Mouse (Mus musculus) left cerebral cortex, postnatal 4 days (tissue): ENCODE data around the gene Angel1. TPM values are rescaled to one million over a fixed set of nuclear protein-coding genes. Genes with fewer than 3 reads are reported as not detected.

Source experiments
- DNase-seq: peaks from one replicate; pipeline ENCODE4 v3.0.0-alpha.2; 2022
- intact Hi-C: fragments of 180-260 bp; cut with DNase I; formaldehyde crosslinking; loops from one replicate; pipeline ENCODE4 v1.15.1; 2025
- total RNA-seq, 2 experiments: library from RNA; stranded (reverse); gene quantifications; 2 replicates each; pipeline ENCODE4 v1.2.3; 2021

Gene Angel1
- total RNA-seq, 2 experiments from 2014 or later, result 7.9 to 9.8 TPM

DNA sequence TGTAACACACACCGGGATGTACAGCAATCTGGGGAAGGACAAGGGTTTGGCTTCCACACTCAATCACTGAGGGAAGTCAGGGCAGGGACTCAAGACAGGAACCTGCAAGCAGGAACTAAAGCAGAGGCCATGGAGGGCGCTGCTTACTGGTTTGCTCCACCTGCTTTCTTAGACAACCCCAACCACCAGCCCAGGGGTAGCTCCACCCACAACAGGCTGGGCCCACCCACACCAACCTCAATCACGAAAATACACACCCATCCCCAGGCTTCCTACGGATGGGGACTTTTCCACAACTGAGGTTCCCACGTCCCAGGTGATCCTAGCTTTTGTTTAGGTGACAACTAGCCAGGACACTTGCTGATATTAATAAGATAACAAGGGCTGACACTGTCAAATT lies 20.4 kb downstream of the Angel1 start:
- intact Hi-C loops, result no loop called here
- no peak for DNase-seq

DNA sequence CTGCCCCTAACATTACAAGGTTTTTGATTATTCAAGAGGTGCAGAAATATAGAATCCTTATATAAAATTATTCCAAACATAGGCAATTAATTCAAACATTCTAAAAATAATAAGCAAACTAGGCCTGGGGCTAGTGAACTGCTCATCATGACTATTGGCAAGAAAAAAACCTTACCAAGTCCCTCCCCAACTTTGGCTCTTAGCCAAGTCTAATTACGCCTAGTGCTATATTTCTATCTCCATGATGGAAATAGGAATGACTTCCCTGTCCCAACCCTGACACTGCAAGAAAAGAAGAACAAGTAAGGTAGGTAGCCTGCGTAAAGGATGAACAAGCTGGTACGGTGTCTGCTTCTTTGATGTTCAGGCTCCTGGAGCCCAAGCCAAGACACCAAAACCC lies 23.6 kb downstream of the Angel1 start:
- no peak for DNase-seq
- intact Hi-C loops, result no loop called here

GRCm38 (mm10) chr12:86701491-86701890 lies 24.8 kb downstream of the Angel1 start:
- DNase-seq, result no peak
- intact Hi-C loops, result no loop called here

DNA sequence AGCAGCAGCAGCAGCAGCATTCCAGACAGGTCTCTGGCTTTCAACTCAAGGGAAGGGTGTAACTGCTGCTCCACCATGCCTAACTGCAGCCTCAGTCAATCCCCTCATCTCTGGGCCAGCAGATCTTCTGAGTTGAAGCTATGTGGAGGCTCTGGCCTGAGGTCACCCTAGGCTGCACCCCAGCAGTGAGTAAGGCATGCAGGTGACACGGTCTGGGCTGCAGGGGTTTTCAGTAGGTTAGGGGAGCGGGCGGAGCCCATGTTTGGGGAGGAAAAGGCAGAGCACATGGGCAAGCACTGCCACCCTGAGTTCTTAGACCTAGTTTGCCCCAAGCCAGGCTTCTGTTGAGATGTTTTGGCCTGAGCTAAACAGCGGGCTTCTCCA lies 25.3 kb downstream of the Angel1 start:
- intact Hi-C loops, result no loop called here

DNA sequence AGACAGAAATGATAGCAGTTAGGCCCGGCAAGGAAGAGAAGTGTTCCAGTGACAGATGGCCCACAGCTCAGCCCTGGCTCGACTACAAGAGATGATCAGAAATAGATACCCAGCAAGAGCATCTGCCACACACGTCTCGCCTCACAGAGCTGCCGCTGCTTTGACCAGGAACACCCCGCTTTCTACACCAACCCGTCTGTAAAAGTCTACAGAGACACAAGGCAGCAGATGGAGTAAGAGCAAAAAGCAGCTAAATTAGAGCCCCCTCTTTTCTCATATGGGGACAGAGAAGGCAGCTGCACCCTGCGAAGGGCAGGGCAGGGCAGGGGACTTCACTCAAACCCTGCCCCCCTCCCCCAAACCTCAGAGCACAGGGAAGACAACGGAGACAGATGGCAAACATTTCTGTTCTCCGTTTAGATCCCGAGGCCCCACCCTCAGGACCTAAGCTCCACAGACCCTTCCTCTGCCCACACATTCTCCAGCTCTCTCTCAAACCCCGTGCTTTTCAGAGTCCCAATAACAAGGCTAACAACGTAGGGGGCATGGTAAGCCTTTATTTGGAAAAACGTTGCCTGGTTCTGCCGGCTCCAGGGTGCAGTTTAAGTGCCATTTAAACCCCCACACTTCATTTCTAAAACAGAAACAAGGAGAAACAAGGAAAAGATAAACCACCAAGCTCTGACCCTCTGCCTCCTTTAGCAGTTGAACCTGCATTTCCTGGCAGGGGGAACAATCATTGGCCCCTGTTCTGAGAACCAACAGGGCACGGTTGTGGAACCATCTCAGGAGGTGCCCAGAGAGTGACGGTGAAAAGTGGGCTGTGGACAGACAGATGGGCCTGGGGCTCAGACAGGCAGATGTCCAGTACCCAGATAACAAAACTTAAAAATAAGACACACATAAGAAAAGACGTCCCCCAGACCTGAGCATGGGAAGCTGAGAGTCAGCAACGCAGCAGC lies 26.0 kb downstream of the Angel1 start:
- DNase-seq, result peak; percentile 86
- intact Hi-C loops, result no loop called here

More for the DNA sequence above, 25.3 kb downstream of the Angel1 start:
- no peak for DNase-seq

DNA sequence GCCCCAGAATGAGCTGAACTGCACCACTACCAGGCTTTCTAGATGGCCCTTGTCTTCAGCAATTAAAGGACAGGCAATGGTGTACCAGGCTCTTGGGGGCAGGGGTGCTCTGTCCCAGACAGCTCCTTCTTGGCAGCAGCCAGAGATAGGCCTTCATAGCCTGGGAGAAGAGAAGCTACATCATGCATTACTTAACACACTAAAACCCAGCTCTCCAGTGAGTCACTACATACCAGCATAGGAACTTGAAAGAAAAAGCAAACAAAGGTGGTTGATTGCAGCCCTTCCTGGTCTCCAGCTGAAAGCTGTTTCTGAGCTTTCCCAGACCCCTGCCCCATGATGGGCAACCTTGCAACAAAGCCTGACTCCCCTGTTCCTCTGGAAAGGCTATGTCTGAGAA lies 27.7 kb downstream of the Angel1 start:
- intact Hi-C loops, result no loop called here
- DNase-seq, result no peak

DNA sequence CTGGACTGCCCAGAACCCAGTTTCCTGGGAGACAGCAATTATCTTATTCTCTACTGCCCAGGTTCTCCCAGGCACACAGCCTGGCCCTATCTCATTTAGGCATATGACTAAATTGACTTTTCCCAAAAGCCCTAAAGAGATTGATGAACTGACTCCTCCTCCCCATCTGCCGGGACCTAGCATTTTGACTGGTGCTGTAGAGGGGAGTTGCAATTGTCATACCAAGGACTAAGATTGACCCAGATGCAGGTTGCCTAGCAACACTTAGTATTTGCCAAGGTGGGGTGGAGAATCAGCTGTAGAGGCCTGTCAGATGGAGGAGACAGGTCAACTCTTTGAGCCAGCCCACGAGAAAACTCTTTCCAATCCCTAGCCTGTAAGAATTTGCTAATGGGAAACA lies 28.3 kb downstream of the Angel1 start:
- intact Hi-C loops, result no loop called here
- no peak for DNase-seq

DNA sequence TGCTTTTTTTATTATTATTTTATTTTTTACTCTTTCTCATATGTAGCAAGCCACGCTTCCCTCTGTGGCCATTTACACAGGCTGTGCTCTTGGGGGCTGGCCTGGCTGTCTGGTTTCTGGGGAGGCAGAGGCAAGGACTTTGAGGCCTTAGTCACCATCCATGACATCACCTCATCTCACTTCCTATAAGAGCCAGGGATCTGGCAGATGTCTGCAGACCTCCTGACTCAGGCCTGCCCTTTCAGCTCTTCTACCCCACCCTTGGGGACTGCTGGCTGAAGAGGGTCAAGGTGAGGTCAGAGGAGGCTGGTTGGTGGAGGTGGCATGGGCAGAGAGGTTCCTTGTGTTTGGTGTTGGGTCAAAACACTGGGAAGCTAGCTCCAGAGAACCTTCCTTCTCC lies 31.8 kb downstream of the Angel1 start:
- DNase-seq, result no peak
- intact Hi-C loops, result no loop called here

DNA sequence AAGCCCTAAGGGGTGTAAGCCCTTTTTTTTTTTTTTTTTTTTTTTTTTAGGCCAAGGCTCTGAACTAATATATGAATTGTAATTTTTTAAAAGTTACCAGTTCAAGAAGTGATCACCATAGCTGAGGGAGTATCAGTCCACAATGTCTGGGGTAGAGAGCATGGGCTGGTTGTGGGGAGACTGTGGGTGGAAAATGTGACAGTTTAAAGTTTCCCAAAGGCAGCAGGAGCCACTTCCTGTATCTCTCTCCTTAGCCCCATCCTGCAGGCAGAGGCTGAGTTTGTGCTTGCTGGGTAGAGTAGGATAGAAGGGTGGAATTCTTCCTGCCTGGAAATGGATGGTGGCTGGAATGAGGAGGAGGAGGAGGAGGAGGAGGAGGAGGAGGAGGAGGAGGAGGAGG lies 32.9 kb downstream of the Angel1 start:
- no peak for DNase-seq
- intact Hi-C loops, result no loop called here

- no peak for DNase-seq
- intact Hi-C loops, result no loop called here
Measured at GRCm38 (mm10) chr12:86692471-86693356, 33.5 kb downstream of the Angel1 start.

- intact Hi-C loops, result no loop called here
- no peak for DNase-seq
Measured at GRCm38 (mm10) chr12:86690700-86691485, 35.4 kb downstream of the Angel1 start.

DNA sequence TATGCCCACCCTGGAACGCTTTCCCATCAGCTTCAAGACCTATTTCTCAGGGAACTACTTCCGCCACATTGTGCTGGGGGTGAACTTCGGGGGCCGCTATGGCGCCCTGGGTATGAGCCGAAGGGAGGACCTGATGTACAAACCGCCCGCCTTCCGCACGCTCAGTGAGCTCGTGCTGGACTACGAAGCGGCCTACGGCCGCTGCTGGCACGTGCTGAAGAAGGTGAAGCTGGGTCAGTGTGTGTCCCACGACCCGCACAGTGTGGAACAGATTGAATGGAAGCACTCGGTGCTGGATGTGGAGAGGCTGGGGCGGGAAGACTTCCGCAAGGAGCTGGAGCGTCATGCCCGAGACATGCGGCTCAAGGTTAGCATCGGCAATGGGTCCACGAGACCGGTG lies 37.3 kb downstream of the Angel1 start:
- no peak for DNase-seq

GRCm38 (mm10) chr12:86687971-86688573 lies 38.2 kb downstream of the Angel1 start:
- no peak for DNase-seq
- intact Hi-C loops, result no loop called here

More for the DNA sequence above, 37.3 kb downstream of the Angel1 start:
- intact Hi-C loops, result no loop called here

DNA sequence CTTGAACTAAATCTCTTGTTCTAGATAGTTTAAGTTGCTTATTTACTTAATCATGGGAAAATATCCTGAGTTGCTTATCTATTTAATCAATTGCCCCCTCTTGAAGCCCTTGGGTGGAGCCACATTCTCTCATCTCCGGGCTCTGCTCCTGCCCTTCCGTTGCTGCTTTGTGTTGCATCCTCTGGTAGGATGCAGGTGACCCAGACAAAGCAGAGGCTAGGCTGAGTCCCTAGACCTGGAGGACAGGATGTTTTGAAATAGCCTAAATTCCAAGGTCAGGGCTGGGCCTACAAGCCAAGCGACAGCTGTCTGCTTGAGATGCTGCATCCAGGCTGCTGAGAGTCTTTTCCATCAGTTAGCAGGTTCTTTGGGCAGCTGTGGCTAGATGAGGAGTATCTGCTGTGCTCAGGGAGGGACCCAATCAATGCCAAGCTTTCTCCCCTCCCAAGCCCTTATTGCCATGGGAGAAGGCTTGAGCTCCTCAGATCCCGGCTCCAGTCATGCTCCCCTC lies 38.8 kb downstream of the Angel1 start:
- intact Hi-C loops, result no loop called here
- no peak for DNase-seq

DNA sequence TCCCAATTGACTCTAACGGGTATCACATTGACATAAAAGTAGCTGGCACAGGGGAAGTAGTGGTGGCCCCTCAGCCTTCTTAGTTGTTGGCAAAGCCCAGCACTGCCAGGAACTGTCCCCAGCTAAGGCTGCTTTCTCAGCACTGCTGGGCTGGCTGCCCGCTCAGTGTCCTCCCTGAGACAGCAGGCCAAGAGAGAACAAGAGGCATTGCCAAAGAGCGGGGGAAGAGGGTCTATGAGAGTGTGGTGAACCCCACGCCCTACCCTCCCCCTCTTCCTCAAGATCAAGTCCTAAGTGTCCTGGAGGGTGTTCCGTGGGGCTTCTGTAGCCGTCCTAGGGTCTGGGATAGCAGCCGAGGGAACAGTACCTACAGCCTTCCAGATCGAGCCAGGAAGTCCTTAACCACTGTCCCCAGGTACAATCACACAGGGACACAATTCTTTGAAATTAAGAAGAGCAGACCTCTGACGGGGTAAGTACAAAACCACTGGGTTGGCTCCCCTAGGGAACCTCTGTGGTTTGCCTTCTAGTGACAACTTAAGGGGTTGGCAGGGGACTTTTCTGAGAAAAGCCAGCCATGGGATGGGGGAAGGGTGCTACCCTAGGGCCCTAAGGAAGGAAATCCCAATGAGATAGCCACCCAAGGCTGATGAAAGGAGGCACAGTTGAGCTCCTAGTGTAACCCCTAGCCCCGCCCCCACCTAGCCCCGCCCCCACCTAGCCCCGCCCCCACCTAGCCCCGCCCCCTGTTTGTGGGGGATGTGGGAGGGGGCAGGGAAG lies 39.5 kb downstream of the Angel1 start:
- peak; percentile 89 for DNase-seq
- intact Hi-C loops, result no loop called here

DNA sequence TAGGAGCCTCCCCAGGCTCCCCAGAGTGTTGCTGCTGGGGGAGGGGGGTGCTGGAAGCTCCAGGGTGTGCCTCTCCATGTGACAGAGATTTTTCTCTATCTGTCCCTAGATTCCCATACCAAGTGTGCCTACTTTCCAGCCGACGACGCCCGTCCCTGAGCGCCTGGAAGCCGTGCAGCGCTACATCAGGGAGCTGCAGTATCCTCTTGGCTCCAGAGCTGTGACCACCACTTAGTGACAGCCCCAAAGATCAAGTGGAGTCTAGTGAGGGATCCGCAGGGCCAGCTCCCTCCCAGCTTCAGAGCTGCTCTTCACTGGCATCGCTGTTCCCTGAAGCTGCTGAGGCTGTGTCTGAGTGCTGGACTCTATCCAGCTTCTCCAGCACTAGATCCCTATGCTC lies 41.0 kb downstream of the Angel1 start:
- intact Hi-C loops, result no loop called here
- no peak for DNase-seq

DNA sequence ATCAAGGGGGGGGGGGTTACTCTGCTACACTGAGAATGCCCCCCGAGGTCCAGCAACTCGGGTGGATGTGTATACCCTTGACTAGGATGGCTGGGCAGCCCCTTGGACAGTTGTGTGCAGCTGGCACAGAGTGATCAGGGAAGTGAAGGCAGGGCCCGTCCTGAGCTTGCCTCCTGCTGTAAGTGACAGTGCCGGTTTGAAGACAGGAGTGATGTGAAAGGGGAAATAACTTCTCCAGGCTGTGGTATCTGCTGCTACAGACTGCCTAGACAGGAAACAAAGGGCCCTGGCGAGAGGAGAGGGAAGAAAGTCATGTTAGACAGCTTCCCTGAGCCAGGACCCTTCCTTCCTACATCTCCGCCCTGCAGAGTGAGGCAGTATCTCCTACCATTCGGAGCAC lies 42.6 kb downstream of the Angel1 start:
- intact Hi-C loops, result no loop called here
- DNase-seq, result no peak

GRCm38 (mm10) chr12:86682178-86682577 lies 44.1 kb downstream of the Angel1 start:
- no peak for DNase-seq
- intact Hi-C loops, result no loop called here

- DNase-seq, result no peak
- intact Hi-C loops, result no loop called here
Measured at GRCm38 (mm10) chr12:86681626-86682025, 44.6 kb downstream of the Angel1 start.
